Mouse (Mus musculus): Measurements from ENCODE around the gene Fam129c.

Gene Fam129c

GRCm38 (mm10) chr8:71598841-71599240 lies 1.4 kb downstream of the Fam129c start:
- in situ Hi-C loops (cut with MboI; ENCODE audit: unreplicated experiment in 2 of 2) = loop anchor here (5.0 kb wide), 2 partner anchors 33 to 37 kb away; no protein-coding TSS in a partner anchor

DNA sequence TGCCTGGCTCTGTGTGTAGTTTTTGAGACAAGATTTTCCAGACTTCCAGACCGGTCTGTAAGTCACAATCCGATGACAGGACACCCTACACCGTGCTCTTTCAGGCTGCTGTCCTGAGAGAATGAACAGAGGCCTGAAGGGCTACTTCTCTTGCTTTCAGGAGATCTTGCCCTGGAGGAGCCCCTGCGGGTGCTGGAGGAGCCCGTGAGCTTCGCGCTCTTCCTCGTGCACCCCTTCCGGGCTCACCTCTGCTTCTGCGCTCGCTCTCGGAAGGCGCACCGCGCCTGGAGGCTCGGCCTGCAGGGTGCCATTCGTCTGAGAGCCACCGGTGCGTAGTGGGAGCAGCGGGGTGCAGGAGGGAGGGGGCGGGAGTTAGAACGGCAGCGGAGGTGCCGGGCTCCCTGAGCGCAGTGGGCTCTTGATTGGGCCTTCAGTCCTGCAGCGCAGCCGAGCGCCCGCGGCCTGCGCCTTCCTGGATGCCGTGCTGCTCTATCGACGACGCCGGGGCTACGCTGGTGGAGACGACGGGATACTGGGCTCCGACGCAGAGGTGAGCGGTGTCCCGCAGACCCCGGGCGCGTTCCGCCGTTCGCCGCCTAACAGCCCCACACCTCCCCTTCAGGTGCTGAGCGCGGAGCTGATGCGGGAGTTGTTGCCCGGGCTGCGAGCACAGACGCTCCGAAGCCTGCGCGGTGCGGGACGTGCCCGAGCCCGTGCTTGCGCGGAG lies 4.7 kb downstream of the Fam129c start:
- in situ Hi-C loops (cut with MboI; ENCODE audit: unreplicated experiment in 2 of 2) = no loop called here

DNA sequence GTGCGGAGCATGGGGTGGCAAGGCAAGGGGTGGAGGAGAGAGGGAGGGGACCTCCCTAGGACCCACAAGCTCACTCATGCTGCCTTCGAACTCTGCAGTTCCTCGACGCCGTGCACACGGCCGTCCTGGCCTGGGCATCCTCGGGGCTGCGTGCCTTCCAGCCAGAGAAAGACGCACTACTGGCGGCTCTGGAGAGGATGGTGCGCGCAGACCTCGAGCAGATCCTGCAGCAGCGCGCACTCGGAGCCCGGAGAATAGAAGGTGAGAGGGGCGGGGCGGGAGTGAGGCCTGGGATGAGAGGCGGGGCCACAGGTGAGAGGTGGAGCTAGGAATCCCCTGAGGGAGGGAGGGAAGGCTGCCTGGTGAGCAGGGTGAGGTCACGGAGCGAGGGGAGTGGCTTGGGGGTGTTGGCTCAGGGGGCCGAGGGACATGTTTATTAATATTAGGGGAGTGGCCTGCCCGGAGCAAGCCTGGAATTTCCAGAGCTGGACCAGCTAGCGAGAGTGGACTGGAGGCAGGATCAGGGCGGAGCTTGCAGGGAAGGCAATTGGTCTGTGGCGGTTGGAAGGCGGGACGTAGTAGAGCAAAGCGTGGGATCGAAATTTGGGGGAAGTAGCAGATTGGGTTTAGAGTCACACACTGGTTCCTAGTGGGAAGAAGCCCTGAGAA lies 5.4 kb downstream of the Fam129c start:
- in situ Hi-C loops (cut with MboI; ENCODE audit: unreplicated experiment in 2 of 2) = no loop called here

GRCm38 (mm10) chr8:71604021-71604420 lies 6.6 kb downstream of the Fam129c start:
- in situ Hi-C loops (cut with MboI; ENCODE audit: unreplicated experiment in 2 of 2) = no loop called here

GRCm38 (mm10) chr8:71610822-71611651 lies 13.6 kb downstream of the Fam129c start, which contains the start of gene Colgalt1:
Gene Colgalt1 (plus strand): TSS chr8:71610998.
- in situ Hi-C loops (cut with MboI; ENCODE audit: unreplicated experiment in 2 of 2) = no loop called here

DNA sequence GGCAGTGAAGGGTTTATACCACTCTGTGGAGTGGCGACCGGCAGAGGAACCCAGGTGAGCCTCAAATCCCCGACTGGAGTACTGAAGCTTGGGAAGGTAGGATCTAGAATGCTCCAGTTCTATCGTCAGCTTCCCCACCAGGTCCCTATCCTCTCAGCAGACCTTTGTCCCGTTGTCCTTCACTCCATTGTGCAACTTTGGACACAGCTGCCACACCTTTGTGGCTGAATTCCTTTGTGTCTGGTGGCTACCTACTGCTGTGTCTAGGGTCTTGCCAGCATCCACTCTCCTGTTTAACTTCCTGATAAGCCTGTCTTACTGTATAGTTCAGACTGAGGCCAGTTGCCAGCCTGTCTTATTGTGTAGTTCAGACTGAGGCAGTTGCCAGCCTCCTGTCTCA lies 14.7 kb downstream of the Fam129c start:
- in situ Hi-C loops (cut with MboI; ENCODE audit: unreplicated experiment in 2 of 2) = no loop called here

- in situ Hi-C loops (cut with MboI; ENCODE audit: unreplicated experiment in 2 of 2) = no loop called here
These were observed 16.0 kb downstream of the Fam129c start for GRCm38 (mm10) chr8:71613418-71613817.

DNA sequence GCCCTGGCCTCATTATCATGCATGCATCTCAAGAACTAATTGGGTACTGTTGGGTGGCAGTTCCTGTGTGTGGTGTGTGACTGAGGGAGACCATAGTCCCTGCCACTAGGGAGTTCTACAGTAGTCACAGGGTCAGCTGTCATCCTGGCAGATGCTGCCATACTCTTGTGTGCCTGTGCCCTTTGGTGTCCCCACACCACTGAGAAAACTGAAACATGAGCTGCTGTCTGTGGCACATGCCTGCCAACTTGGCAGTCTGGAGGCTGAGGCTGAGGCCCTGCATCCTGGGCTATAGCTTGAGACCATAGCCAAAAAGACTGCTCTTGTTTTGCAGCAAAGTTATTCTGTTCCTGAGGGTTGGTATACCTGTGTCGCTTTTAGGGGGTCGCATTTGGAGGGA lies 22.3 kb downstream of the Fam129c start:
- in situ Hi-C loops (cut with MboI; ENCODE audit: unreplicated experiment in 2 of 2) = no loop called here

- in situ Hi-C loops (cut with MboI; ENCODE audit: unreplicated experiment in 2 of 2) = no loop called here
These were observed 27.6 kb downstream of the Fam129c start for GRCm38 (mm10) chr8:71625088-71625487.

GRCm38 (mm10) chr8:71626753-71627152 lies 29.3 kb downstream of the Fam129c start:
- in situ Hi-C loops (cut with MboI; ENCODE audit: unreplicated experiment in 2 of 2) = no loop called here

DNA sequence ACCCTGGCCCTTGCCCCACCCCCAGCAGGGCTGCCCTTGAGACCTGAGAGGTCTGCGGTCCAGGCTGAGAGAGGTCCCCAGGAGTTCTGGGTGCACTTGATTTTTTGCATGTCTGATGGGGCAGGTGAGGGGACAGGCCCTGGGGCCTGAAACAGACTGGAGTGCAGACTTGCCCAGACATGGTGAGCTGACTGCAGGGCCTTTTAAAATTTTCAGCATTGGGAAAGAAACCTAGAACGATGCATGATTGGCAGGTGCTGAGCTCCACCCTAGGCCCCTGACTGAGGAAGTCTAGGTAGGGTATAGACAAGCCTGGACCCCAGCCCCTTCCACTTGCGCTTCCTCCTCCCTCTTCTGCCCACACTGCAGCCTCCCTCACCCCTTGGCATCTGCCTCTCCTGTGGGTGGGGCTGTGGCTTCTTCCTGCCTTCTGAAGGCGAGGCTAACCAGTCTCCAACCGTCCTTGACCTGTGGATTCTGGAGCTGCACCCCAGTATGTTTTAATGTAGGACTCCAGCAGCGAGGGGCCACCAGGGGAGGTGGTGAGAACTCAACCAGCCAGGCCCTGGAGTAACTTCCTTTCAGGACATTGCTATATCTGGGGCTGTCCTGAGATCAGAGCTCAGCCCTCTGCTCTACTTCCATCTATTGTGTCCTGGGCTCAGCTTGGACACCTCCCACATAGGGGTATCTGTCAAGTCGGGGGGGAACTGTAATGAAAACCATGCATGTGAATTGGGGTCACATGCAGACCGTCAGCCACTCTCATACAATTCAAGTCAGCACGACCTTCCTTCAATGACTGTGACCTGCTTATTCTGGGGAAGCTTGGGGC lies 30.0 kb downstream of the Fam129c start:
- in situ Hi-C loops (cut with MboI; ENCODE audit: unreplicated experiment in 2 of 2) = no loop called here

GRCm38 (mm10) chr8:71628396-71629095 lies 31.1 kb downstream of the Fam129c start:
- in situ Hi-C loops (cut with MboI; ENCODE audit: unreplicated experiment in 2 of 2) = no loop called here

- in situ Hi-C loops (cut with MboI; ENCODE audit: unreplicated experiment in 2 of 2) = no loop called here
These were observed 31.7 kb downstream of the Fam129c start for GRCm38 (mm10) chr8:71629096-71629697.

- in situ Hi-C loops (cut with MboI; ENCODE audit: unreplicated experiment in 2 of 2) = loop anchor here (5.0 kb wide), 2 partner anchors 32 to 67 kb away; partner anchors contain the start of gene Fam129c (in 1 of the 2)
These were observed 32.3 kb downstream of the Fam129c start for GRCm38 (mm10) chr8:71629781-71630212.

GRCm38 (mm10) chr8:71630761-71631160 lies 33.3 kb downstream of the Fam129c start:
- in situ Hi-C loops (cut with MboI; ENCODE audit: unreplicated experiment in 2 of 2) = loop anchor here (5.0 kb wide), 2 partner anchors 33 to 68 kb away; partner anchors contain the start of gene Fam129c (in 1 of the 2)

DNA sequence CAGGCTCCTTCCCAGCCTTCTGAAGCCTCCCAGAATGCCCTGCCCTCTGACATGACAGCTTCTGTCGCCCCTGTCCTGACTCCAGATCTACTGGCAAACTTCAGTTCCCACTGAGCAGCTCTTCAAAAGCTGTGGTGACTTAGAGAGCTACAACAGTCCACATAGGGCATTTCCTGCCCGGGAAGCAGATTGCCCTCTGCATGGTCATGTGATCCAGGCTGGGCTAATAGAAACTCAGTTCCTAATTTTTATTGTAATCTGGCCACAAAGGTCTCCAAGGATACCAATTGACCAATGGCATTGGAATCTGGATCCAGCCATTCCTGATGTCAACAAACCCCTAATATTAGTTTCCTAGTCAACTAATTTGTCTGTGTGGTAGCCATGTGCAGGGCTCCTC lies 34.4 kb downstream of the Fam129c start:
- in situ Hi-C loops (cut with MboI; ENCODE audit: unreplicated experiment in 2 of 2) = loop anchor here (5.0 kb wide), 2 partner anchors 35 to 70 kb away; partner anchors contain the start of gene Fam129c (in 1 of the 2)

- in situ Hi-C loops (cut with MboI; ENCODE audit: unreplicated experiment in 2 of 2) = loop anchor here (5.0 kb wide), 2 partner anchors 36 to 71 kb away; partner anchors contain the start of gene Fam129c (in 1 of the 2)
These were observed 35.7 kb downstream of the Fam129c start for GRCm38 (mm10) chr8:71633164-71633563.

- in situ Hi-C loops (cut with MboI; ENCODE audit: unreplicated experiment in 2 of 2) = loop anchor here (5.0 kb wide), 2 partner anchors 37 to 72 kb away; partner anchors contain the start of gene Fam129c (in 1 of the 2)
These were observed 36.7 kb downstream of the Fam129c start for GRCm38 (mm10) chr8:71633981-71634667.
